8 mouse cellular contexts compared by ENCODE assay signal in the genomic region with DNA sequence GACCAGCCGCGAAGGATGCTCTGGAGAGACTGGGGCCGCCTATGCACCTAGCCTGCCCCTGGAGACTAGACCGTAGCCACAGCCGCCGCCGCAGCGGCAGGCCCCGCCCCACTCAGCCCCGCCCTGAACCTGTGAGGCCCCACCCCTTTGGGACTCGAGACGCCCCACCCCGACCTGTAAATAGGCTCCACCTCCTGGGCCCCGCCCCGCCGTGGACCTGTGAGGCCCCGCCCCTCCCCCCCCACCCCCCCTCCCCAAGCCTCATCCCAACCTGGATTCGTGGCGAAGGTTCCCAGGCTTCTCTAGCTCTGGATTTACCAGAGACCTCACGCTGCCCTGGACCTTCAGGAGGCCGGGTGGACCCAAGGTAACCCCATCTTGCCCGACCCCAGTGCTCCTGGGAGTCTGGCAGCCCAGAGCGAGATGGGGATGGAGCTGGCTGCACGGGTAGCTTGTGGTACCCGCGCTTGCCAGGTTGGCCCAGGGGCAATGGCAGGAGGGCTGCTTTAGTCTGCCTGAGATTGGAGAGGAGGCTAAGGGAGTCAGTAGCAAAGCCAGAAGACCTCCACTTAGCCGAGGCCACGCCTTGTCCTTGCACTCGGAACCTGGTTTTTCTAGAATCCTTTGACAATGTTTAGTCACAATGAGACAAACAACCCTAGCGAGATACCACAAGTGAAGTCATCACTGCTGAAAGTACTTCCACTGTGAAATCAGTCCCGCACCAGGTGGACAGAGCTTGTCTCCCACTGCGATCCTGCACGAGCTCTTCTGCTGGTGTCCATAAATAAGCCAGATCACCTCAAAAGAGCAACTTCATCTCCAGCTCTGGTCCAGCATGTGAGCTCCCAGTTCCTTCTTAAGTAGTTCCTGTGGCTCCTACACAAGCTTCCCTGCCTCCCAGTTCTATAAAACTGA.
A peak's percentile ranks its signal among the peaks of the same experiment; 100 is the strongest.
DNase-seq lines count a peak whose midpoint lies in the region; ATAC-seq lines count a peak whose summit lies in the region.

No protein-coding gene starts in this region.

- H3K4me3 ChIP-seq in megakaryocyte, embryonic 14.5 days (replicated peaks) = peak overlapping the region; percentile 70

- intact Hi-C loops in left cerebral cortex, postnatal 25 days (cut with DNase I) = no loop called here

- peaks cover 6% of the 10 kb centered on the region for H3K4me1 ChIP-seq in megakaryocyte, embryonic 14.5 days

- H3K9me3 ChIP-seq in megakaryocyte, embryonic 14.5 days = 0 out of 2 replicates have a peak, but pooled peaks cover 3% of the 10 kb centered on the region

- peaks cover 32% of the 10 kb centered on the region for H3K27me3 ChIP-seq in megakaryocyte, embryonic 14.5 days (replicated peaks)

- no peaks in the 10 kb centered on the region for H3K36me3 ChIP-seq in megakaryocyte, embryonic 14.5 days (replicated peaks; ENCODE audit: low read length)

- DNase-seq in layer of hippocampus, adult 11-12 months (ENCODE audit: low spot score) = peak; percentile 45
- no peak for DNase-seq in layer of hippocampus, adult 9-10 months (ENCODE audit: low spot score)
- DNase-seq in cerebellum, adult 9-10 months = peak; percentile 82
- peak; percentile 29 for DNase-seq in left cerebral cortex, postnatal 25 days (ENCODE audit: low spot score in 2 of 2)
- peak; percentile 60 for DNase-seq in right cerebral cortex, postnatal 4 days

- ATAC-seq in granulocyte monocyte progenitor cell, adult 5-6 weeks (replicated peaks; ENCODE audit: poor library complexity, severe bottlenecking) = peak; percentile 75
- ATAC-seq in erythroid progenitor cell, adult 5-6 weeks (replicated peaks; ENCODE audit: low FRiP score, poor library complexity, severe bottlenecking) = no peak
